Mouse (Mus musculus) spleen, postnatal 36 days (tissue): ENCODE measurements at regions not wholly inside any gene's neighbourhood (a gene's known extent, or its start where the extent isn't known, plus 50 kb on each side); places are given as distances from the start of the nearest gene placed in this dataset.

Source experiments
- DNase-seq, 2 experiments: peaks; one replicate each; pipeline ENCODE4 v3.0.0; 2022; ENCODE audit warnings: low spot score in 2 of 2, mixed read lengths in 1 of 2

DNA sequence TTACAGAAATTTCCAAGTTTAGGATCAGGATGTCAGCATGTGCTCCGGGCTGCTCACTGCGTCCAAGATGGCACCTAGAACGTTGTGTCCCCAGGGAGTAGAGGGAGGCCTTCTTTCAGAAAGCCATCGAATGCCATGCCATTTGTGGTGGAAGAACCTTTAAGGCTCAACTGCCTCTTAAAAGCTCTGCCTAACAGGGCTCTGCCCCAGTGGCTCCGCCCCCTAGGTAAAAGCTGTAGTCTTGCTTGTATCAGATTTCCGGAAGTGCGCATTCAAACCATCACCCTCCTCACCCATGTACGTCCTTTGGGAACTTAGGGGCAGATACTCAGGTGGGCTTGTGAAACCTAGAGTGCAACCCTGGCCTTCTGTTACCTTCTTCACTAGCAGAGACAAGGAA is 54.0 kb upstream of the Psmd7 start:
- no peak for DNase-seq

DNA sequence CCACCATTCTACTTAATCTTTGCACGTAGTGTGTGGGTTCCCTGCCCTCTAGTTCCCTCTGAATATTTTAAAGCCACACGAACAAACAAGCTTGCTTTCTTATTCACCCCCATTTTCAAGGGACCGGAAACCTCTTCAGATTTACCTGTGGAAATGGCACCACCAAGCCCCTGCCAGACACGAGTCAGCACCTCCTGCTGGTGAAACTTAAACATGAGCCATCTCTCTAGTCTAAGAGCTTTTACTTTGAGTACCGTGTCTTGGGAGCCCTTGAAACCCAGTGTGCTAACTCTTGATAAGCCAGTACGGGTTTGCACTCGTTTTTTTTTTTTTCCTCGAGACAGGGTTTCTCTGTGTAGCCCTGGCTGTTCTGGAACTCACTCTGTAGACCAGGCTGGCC is 59.7 kb upstream of the Psmd7 start:
- DNase-seq = no peak

DNA sequence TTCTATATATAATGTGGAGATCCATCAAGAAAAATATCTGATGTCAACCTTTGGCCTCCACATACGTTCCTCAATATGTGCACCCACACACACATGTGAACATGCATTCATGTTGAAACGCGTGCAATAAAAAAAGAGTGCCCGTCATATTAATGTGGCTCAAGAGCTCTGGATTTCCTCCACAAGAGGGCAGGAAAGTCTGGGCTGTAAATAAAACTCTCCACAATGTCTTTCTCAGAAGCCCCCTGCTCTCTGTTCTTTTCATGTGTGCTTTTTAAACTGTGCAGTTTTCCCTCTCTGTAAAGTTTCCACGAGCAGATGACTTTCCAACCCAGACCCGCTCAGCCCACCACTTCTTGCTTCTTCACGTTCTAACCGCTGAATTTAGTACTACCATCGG is 62.0 kb upstream of the Psmd7 start:
- no peak for DNase-seq

DNA sequence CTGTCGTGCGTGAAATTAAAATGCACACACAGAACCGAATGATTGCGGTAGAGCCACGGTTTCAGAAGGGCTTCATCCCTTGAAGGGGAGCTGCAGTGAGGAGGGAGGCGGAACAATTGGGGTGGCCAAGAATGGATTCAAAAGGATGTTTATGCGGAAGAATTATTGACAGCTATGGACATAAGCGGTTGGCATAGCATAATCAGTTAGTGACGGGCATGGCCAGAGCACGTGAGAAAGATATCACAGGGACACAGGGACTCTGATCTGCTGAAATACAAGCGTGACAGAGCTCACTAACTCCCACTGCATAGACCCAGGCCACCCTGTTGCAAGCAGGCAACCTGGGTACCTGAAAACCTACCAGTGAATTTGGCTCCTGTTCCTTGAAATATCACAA is 63.2 kb upstream of the Psmd7 start:
- DNase-seq = no peak

DNA sequence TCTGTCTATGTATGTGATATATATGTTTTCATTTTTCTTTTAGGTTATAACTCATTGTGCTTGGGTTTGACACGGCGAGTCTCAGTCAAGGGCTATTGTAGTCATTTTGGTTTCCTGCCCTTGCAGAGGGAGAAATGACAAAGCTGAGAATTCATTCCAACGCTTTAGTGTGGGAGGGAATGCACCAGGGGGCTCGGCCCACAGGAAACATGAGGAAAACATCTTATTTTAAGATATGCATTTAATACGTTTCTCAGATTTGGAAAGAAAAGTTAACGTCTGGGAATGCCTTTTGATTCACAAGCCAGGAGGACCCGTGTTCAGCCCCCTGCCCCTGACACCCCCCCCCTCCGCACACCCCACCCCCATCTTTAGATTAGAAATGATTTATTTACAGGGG is 64.0 kb upstream of the Psmd7 start:
- no peak for DNase-seq

DNA sequence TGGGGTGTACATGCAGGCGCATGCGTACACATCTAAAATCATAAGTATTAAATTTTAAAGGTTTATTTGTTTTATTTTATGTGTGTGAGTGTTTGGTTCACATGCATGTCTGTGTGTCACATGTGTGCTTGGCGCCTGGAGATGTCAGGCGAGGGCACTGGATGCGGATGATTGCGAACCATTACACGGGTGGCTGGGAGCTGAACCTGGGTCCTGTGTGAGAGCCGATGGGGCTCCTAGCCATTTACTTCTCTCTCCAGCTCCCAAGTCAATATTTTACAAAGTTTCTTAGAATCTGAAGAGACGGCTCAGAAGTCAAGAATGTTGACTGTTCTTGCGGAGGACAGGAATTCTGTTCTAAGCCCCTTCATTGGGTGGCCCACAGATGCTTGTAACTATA is 65.4 kb upstream of the Psmd7 start:
- no peak for DNase-seq

DNA sequence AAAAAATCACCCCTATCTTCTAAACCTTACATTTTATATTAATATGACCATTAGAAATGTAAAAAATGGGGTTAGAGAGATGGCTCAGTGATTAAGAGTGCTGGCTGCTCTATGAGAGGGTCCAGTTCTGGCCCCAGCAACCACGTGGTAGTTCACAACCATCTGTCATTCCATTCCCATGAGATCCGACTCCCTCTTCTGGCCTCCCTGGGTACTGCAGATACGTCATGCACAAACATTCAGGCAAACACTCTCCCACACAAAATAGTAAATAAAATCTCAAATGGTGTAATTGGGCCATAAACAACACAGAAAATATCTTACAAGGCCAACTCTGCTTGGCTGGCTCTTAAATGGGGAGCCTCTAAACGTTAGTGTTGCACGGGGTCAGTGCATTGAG is 68.4 kb upstream of the Psmd7 start:
- DNase-seq = no peak

DNA sequence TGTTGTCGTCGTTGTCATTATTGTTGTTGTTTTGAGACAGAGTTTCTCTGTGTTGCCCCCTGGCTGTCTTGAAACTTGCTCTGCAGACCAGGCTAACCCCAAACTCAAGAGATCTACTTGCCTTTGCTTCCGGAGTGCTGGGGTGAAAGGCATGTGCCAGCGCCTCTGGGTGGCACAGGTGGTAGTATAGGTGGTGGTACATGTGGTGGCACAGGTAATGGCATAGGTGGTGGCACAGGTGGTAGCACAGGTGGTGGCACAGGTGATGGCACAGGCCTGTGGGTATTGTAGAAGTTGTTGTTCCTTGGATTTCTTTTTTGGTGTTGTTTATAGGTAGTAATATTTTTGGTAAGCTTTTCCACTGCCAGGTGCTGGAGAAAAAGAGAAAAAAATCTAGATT is 69.5 kb upstream of the Psmd7 start:
- no peak for DNase-seq

DNA sequence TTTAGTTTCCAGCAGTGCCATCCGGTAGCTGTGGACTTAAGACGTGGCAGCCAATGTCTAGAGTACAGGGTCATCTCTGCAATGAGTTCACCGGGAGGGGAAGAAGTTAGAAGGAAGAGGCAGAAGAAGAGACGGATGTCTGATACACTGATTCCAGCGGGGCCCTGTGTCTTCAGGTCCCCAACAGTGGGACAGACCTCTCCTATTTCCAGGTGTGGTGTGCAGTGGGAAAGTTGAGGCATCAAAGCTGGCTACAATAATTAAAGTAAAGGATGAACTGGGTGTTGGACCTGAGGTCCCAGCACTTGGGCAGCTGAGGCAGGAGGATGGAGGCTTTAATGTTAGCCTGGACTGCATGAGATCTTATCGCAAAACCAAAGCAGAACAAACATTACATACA is 70.1 kb upstream of the Psmd7 start:
- DNase-seq = no peak

DNA sequence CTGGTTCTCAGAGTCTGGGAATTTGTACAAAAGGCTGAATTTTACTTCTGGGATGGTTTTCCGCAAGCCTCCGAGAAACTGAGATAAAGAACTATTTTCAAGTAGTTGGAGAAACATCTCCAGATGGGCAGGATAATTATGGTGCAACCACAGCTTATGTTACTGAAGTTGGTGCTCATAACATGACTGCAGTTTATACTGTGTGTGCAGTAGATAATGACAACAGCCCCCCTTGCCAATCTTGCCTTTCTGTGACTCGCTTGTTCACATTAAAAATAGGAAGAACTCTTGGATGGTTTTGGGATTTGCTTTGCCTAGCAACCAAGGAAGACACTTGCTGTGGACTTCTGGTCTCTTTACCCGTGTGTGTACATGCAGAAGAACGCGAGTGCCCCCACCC is 72.4 kb upstream of the Psmd7 start:
- no peak for DNase-seq

DNA sequence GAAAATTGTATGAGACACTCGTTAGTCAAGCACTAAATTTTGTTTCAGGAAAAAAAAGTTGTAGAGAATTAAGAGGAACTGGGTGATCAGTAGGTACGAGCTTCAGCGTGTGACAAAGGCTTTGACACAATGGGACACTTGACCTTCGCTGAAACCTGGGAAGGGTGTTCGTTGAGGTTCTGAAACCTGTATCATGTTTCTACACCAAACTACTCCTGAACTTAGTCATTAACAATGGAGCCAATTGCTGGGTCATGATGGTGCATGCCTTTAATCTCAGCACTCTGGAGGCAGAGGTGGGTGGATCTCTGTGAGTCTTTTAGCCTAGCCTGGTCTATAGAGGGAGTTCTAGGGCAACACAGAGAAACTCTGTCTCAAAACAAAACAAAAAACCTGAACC is 81.3 kb upstream of the Psmd7 start:
- DNase-seq = no peak

DNA sequence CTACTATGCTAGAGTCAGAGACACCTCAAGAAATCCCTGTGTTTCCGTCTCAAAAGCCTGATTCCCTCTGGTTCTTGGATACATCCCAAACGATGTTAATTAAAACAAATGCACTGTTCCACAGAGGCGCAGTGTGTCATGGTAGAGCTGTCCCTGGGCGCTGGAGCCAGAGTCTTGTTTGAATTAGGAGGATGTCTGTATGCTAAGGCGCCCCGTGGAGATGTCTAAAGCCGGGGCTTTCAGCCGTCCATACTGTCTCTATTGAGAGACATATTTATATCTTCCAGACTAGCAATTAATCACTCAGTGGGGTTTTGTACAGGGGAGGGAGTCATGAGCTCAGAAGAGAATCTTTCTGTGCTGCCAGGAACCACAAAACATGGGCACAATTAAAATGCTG is 83.2 kb upstream of the Psmd7 start:
- no peak for DNase-seq

DNA sequence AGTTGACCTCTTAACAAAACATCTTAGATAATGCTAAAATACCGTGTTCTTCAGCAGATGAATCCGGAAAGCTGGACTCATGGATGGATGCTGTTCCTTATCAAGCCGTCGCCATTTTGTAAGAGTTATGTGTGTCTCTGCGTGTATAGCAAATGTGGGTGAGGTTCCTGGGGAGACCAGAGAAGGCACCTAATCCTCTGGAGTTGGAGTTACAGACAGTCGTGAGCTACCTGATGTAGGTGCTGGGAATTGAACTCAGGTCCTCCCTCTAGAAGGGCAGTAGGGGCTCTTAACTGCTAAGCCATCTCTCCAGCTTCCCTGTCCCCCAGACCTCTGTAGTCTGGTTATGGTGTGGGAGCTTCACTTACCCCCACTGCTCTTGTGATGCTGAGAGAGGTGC is 84.4 kb upstream of the Psmd7 start:
- no peak for DNase-seq

DNA sequence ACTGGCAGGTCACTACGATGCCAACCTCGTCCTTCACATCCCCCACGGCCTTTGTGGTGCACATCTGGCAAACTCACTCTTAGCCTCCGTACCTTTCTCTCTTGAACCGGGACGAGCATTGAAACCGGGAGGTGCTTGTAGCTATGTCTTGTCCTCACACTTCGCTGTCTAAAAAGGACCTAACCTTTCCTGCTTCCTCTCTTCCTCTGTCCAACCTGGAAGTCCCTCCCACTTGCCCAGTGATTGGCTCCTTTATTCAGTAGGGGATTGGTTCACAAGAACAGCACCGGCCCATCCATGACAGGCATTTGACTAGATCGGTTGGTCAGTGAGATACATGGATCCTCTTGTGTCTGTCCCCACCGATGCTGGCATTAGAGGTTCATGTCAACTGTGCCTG is 93.8 kb upstream of the Psmd7 start:
- no peak for DNase-seq

DNA sequence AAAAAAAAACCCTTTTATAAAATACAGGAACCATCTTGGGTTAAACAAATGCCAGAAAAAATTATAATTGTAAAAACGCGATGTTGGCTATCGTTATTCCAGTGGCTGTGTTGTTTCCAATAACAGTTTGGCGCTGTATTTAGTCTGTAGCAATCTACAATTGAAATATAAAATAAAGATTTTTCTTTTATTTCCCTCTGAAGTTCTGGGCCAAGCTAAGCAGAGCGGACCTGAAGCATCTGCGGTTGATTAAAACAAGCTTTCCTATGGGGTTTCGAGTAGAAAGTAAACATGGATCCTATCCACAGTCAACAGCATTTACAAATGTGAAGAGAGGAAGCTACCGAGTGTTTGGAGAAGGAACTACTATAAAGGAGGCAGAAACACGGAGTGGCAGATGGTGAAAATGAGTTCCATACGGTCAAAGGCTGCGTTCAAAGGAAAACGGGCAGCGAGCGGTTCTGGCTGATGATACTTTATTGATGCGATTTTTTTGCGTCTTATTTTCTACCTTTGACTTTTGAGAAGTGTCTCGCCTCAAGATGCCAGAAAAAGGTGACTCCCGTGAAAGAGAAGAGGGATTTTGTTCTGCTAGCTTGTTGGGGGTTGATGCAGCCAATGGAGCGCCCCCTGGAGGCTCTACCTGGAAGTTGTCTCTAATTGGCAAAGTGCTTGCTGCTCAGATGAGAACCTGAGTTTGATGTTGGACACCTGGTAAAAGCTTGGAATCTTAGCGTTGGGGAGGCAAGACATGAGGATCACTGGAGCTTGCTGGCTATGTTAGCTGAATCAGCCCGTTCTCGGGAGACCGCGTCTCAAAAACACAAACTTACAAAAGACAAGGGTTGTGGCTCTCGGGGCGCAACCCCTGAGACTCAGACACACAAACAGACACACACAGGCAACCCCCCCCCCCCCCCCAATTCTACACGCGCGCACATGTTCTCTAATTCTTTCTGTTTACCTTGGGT is 96.7 kb upstream of the Psmd7 start:
- no peak for DNase-seq

DNA sequence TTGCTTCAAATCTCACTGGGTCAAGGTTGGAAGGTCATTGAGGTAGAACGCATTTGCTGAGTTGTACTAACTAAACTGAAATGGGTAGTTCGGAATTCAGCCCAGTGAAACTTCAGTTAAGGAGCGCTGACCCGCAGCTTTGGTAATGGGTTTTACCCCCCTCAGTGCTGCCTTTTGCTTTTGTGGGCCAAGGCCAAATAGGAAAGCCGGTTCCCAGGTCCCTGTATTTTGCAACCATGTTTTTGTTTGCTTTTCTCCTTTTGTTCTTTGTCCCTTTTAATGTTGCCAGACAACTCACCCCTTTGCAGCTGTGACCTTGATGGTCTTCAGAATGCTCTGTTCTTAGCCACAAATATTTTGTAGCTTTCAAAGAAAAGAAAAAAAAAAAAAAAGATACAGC is 98.7 kb upstream of the Psmd7 start:
- DNase-seq = no peak

DNA sequence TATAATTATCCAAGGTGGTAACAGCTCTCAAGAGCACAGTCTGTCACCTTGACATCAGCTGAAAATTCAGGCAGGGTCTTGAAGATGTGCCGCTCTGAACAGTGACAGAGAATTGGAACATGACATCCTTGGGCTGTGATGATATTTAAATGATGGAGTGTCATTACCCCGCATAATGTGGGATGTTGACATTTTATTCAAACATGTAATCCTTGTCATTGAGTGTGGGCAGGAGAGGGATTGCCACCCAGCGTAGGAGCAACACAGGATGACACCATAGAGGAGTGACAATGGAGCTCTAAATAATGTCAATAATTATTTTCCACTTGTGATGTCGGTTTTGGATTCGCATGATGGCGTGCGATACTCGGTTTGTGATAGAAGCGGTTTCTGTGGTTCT is 99.3 kb upstream of the Psmd7 start:
- no peak for DNase-seq

DNA sequence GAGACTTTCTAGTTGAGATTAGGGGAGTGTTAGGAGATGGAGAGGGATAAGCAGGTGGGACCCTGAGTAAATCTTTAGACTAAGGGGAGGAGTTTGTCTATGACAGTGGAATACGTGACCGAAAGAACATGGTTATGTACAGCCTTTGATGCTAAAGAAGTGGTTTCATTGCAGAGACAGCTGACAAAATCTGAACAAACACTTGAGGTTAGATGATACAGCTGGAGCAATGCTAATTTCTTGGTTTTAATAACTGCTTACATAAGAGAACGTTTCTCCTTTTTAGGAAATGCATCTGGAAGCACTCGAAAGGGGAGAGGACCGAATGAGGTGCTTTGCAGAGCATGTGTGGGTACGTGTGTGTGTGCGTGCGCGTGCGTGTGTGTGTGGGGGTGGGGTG is 100.8 kb upstream of the Psmd7 start:
- no peak for DNase-seq

DNA sequence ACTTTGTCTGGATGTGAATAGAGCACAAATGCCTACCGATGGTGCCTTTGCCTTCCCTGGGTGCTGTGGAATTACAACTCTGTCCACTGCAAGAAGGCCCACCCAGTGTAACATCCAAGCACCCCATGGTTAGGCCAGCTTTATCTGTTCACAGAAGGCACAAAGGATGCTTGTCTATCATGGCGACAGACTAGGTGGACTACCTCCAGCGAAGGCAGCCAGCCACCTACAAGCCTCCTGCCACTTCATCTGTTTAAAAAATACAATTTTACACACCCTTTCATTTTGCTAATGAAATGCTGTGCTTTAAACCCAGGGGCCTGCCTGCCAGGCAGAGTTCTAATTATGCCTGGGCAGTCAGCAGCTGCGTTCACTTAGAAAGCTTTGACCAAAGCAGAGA is 103.0 kb upstream of the Psmd7 start:
- no peak for DNase-seq

DNA sequence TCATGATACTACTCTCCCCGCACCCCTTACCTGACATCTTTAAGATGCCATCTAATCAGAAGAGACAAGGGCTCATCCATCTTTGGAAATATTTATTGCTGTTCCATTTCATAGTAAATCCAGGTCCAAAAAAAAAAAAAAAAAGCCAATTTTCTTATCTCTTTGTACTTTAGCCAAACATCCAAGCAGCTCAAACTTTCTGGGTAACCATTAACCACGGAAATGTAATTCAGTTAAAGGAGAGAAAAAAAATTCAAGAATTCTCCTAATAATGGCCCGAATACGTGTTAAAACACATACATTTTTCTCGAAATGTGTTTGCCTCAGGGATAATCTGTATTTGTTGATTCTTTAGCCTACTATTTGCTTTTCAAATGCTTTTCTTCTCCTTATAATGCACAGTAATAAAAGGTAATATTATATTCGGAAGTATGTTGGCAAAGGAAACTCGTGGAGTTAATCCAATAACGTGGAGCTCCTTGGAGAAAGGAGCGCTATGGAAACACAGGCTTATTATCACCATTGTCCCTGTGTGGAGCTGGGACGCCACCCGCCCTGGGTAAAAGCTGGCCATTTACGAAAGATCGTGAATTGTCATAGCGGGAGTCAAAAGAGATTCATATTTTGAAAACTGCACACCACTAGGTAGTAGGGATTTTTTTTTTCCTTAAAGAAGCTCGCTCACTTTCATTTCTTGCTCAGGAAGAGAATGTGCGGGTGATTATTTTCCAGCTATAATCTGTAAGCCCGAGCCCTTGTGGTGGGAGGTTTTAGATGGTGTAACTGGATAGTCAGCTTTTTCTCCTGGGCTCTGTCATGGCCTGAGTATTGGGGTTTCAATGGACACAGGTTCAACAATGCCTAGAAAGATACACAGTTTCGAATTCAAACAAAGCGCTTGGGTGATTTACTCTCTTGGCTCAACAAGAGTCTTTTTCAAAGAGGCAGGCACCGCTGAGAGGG is 108.4 kb upstream of the Psmd7 start:
- no peak for DNase-seq

DNA sequence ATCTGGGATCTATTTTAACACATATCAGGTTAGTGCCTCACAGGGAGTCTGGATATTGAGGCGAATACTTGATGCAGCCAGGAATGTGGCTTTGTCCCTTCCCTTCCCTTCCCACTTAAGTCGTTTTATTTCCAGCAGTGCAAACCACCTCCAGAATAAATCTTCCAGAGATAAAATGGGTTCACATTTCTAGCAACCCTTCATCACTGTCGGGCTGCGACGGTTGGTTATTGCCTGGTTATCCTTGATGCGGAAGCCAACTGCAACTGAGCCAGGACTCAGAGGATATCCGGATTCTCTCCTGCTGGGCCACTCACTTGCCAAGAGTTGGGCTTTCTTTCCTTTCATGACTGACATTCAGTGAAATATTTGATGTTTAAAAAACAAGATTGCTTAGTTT is 111.0 kb upstream of the Psmd7 start:
- no peak for DNase-seq

DNA sequence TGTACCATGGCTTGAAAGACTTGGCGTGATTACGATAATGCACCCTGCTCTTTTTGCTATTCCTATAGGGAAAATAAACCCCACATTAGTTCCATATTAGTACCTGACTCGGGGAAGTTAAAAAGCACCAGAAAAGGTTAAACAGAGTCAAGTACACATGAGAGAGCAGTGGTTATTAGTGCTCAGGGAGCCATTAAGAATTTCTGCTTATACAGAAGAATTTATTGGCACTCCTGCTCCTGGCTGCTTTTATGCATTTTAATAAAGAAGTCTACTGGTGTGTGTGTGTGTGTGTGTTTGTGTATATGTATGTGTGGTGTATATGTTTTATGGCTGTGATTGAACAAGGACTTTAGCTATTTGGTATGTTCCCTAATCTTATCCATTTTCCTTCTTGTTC is 111.5 kb upstream of the Psmd7 start:
- DNase-seq = no peak

DNA sequence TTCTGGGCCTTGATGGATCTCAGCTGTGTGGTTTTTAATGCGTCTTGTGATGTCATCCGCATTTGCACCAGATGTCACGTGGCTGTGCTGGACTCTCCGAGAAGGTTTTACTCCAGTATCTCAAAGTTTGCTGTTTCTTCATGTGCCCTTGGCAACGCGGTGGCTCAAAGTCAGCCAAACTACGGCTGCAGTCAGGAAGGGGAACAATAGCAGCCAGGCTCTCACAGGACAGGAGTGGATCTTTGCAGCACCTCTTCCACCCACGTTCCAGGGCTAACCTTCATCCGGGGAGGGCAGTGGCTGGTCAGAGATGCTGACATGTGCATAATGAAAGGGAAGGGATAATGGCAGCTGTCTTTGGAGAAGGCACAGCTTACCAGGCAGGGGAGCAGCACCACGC is 127.6 kb upstream of the Psmd7 start:
- no peak for DNase-seq
